Mouse (Mus musculus): ENCODE data around the gene Tmem176a.
"Not testable (repeated sequence)": the region's sequence is repeated elsewhere in the genome, so short reads cannot be mapped to it uniquely, and the experiment has no call there.

The Tmem176a gene

GRCm38 (mm10) chr6:48865152-48865745 is 24.5 kb downstream of the Tmem176a start:
- no peaks in the 10 kb centered on the region for H3K9me3 ChIP-seq (ENCODE audit: low read length)
- H3K36me3 ChIP-seq (ENCODE audit: insufficient read depth, low read length), result no peaks in the 10 kb centered on the region
- no peaks in the 10 kb centered on the region for H3K27me3 ChIP-seq (ENCODE audit: insufficient read depth, low read length)
- TF ChIP-seq CTCF (conservative IDR thresholded peaks at IDR 0.05; ENCODE audit: low read length) (no peak), POU5F1 (IDR thresholded peaks at IDR 0.05; ENCODE audit: borderline replicate concordance, low read length) (no peak)
- H3K4me3 ChIP-seq (replicated peaks; ENCODE audit: low read length), result no peak overlapping the region
- H3K4me1 ChIP-seq (replicated peaks; ENCODE audit: low read depth, low read length), result peaks cover 78% of the 10 kb centered on the region

DNA sequence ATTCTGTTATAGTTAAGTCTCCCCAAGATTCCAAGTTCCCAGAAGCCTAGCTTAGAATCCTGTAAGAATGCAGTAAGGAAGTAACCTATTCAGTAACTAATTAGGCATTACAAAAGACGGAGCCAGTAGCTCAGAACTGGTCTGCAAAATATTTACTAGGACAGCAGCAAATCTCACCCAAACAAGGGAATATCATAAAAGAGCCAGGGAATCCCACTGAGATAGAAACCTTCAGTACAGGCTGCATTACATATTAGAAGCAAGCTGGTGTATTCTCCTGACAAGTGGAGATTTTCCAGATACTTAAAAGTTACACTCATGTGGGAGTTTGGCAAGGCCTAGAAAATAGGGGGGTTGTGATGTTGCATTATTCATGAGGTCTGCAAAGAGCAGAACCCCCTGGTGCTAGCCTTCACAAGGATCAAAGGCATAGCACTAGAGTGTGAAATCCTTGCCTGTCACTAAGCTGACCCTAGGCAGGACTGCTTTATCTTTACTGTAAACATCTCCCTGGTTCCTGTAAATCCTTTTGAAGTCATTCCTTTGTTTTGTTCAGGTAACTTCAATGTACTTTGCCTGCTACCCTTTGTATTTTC is 25.7 kb downstream of the Tmem176a start:
- not testable (repeated sequence) for H3K9me3 ChIP-seq (ENCODE audit: low read length)
- H3K4me1 ChIP-seq (replicated peaks; ENCODE audit: low read depth, low read length), result peaks cover 67% of the 10 kb centered on the region
- TF ChIP-seq POU5F1 (IDR thresholded peaks at IDR 0.05; ENCODE audit: borderline replicate concordance, low read length), result peak; percentile 74; the same call in 1 of the 2 replicates

GRCm38 (mm10) chr6:48867158-48867557 is 26.4 kb downstream of the Tmem176a start:
- H3K9me3 ChIP-seq (ENCODE audit: low read length), result no peaks in the 10 kb centered on the region
- no peaks in the 10 kb centered on the region for H3K27me3 ChIP-seq (ENCODE audit: insufficient read depth, low read length)
- TF ChIP-seq CTCF (conservative IDR thresholded peaks at IDR 0.05; ENCODE audit: low read length) (no peak), NANOG (IDR thresholded peaks at IDR 0.05; ENCODE audit: borderline replicate concordance, low read length) (no peak), POU5F1 (IDR thresholded peaks at IDR 0.05; ENCODE audit: borderline replicate concordance, low read length) (no peak)
- 0 out of 2 replicates have a peak overlapping the region, but pooled peaks have one; percentile 2 for H3K4me3 ChIP-seq (replicated peaks; ENCODE audit: low read length)
- H3K36me3 ChIP-seq (ENCODE audit: insufficient read depth, low read length), result no peaks in the 10 kb centered on the region
- peaks cover 60% of the 10 kb centered on the region for H3K4me1 ChIP-seq (replicated peaks; ENCODE audit: low read depth, low read length)

More for the DNA sequence above, 25.7 kb downstream of the Tmem176a start:
- not testable (repeated sequence) for H3K27me3 ChIP-seq (ENCODE audit: insufficient read depth, low read length); H3K4me3 ChIP-seq (replicated peaks; ENCODE audit: low read length); H3K36me3 ChIP-seq (ENCODE audit: insufficient read depth, low read length)

DNA sequence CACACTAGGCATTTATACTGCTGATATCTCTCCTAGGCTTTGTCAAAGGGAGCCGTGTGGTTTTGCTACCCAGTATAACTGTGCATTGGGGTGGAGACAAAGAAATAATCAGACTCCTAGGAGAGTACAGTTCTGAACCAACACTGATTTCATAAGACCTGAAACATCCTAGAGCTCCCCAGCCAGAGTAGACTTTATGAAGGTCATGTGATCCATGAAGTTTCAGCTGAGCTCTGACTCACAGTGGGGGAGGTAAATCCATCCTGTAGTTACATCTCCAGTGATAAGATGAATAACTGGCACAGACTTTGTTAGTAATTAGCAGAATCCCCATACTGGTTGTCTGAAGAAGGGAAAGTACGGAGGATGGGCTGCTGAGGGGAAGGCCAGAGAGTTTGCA is 29.1 kb downstream of the Tmem176a start:
- H3K9me3 ChIP-seq (ENCODE audit: low read length), result no peaks in the 10 kb centered on the region
- H3K4me1 ChIP-seq (replicated peaks; ENCODE audit: low read depth, low read length), result peaks cover 36% of the 10 kb centered on the region
- no peak overlapping the region for H3K4me3 ChIP-seq (replicated peaks; ENCODE audit: low read length)
- H3K36me3 ChIP-seq (ENCODE audit: insufficient read depth, low read length), result no peaks in the 10 kb centered on the region
- TF ChIP-seq POU5F1 (IDR thresholded peaks at IDR 0.05; ENCODE audit: borderline replicate concordance, low read length) (no peak), CTCF (conservative IDR thresholded peaks at IDR 0.05; ENCODE audit: low read length) (no peak), NANOG (IDR thresholded peaks at IDR 0.05; ENCODE audit: borderline replicate concordance, low read length) (no peak)
- H3K27me3 ChIP-seq (ENCODE audit: insufficient read depth, low read length), result no peaks in the 10 kb centered on the region

GRCm38 (mm10) chr6:48872596-48872995 is 31.9 kb downstream of the Tmem176a start, which contains the start of gene Aoc1:
Aoc1 (plus strand) TSS chr6:48872896.
- no peak within 1 kb of the TSS for H3K4me3 ChIP-seq (replicated peaks; ENCODE audit: low read length)
- H3K36me3 ChIP-seq (ENCODE audit: insufficient read depth, low read length), result no peaks in the 10 kb centered on the region
- no peaks in the 10 kb centered on the region for H3K27me3 ChIP-seq (ENCODE audit: insufficient read depth, low read length)
- TF ChIP-seq NANOG (IDR thresholded peaks at IDR 0.05; ENCODE audit: borderline replicate concordance, low read length) (no peak), CTCF (conservative IDR thresholded peaks at IDR 0.05; ENCODE audit: low read length) (no peak), POU5F1 (IDR thresholded peaks at IDR 0.05; ENCODE audit: borderline replicate concordance, low read length) (no peak)
- peaks cover 11% of the 10 kb centered on the region for H3K4me1 ChIP-seq (replicated peaks; ENCODE audit: low read depth, low read length)
- H3K9me3 ChIP-seq (ENCODE audit: low read length), result no peaks in the 10 kb centered on the region

DNA sequence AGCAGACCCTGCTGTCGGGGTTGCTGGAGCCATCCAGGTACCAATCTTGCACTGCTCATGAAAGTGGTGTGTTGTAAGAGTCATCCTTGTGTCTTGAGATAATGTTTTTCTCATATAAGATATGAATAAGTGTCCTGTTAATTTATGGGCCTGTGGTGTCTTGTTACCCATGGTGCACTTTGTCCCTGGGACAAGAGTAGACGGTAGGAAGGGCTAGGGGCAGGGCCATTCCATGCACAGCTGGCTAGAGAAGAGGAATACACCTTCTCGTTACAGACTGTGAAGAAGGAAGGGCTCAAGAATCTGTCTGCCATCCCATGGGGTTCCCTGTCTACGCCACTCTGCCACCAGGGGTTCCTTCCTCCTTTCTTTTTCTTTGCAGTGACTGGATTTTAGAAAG is 33.9 kb downstream of the Tmem176a start:
- TF ChIP-seq NANOG (IDR thresholded peaks at IDR 0.05; ENCODE audit: borderline replicate concordance, low read length) (no peak), POU5F1 (IDR thresholded peaks at IDR 0.05; ENCODE audit: borderline replicate concordance, low read length) (no peak), CTCF (conservative IDR thresholded peaks at IDR 0.05; ENCODE audit: low read length) (no peak)
- no peaks in the 10 kb centered on the region for H3K36me3 ChIP-seq (ENCODE audit: insufficient read depth, low read length)
- H3K4me1 ChIP-seq (replicated peaks; ENCODE audit: low read depth, low read length), result no peaks in the 10 kb centered on the region
- no peak overlapping the region for H3K4me3 ChIP-seq (replicated peaks; ENCODE audit: low read length)
- H3K9me3 ChIP-seq (ENCODE audit: low read length), result no peaks in the 10 kb centered on the region
- no peaks in the 10 kb centered on the region for H3K27me3 ChIP-seq (ENCODE audit: insufficient read depth, low read length)

DNA sequence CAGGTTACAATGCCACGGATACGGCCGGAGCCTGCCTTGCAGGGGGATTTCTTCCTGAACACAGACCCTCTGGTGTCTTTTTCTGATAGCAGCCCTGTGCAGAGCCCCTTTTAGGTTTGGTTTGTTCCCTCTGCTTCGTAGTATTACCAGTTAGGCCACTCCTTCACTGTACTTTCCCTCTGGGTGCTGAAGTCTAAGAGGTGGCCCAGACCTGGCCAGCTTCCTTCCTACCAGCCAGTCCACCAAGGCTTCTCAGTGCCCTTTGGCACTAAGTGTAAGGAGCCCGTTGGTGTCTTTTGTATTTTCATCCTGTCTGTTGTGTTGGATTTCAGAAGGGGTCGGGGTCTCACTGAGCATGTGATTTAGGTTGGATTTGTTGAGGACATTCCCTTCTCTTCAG is 34.8 kb downstream of the Tmem176a start:
- H3K4me3 ChIP-seq (replicated peaks; ENCODE audit: low read length), result no peak overlapping the region
- H3K4me1 ChIP-seq (replicated peaks; ENCODE audit: low read depth, low read length), result no peaks in the 10 kb centered on the region
- no peaks in the 10 kb centered on the region for H3K36me3 ChIP-seq (ENCODE audit: insufficient read depth, low read length)
- no peak for TF ChIP-seq POU5F1 (IDR thresholded peaks at IDR 0.05; ENCODE audit: borderline replicate concordance, low read length)
- TF ChIP-seq CTCF (conservative IDR thresholded peaks at IDR 0.05; ENCODE audit: low read length), result no peak
- no peak for TF ChIP-seq NANOG (IDR thresholded peaks at IDR 0.05; ENCODE audit: borderline replicate concordance, low read length)
- H3K27me3 ChIP-seq (ENCODE audit: insufficient read depth, low read length), result no peaks in the 10 kb centered on the region
- no peaks in the 10 kb centered on the region for H3K9me3 ChIP-seq (ENCODE audit: low read length)

DNA sequence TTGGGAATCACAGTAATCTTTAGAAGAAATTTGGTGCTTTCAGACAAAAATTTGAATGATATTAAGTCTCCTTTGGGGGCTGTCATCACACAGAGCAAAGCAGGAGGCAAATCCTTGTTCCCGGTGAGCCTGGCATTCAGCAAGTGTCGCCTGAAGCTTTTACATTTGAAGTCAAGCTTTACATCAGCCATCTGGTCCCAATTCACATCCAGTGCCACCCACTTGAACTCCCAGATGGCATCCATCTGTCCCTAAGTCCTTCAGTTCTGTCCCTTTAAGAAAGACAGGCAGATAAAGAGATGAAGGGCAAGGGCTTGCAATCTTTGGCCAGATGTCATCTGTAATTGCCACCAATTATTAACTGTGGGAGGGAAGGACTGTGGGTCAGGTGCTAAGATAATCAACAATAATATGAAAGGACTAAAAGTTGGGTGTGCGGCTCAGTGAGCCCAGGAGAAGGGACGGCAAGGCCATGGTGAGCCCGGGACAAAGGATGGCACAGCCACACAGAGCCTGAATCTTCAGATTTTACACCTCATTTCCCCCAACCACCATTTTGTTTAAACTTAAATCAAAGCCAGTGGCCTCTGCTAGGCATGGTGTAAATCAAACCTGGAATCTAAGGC is 35.9 kb downstream of the Tmem176a start:
- no peaks in the 10 kb centered on the region for H3K4me1 ChIP-seq (replicated peaks; ENCODE audit: low read depth, low read length)
- H3K27me3 ChIP-seq (ENCODE audit: insufficient read depth, low read length), result no peaks in the 10 kb centered on the region
- no peaks in the 10 kb centered on the region for H3K36me3 ChIP-seq (ENCODE audit: insufficient read depth, low read length)
- H3K9me3 ChIP-seq (ENCODE audit: low read length), result no peaks in the 10 kb centered on the region
- no peak for TF ChIP-seq NANOG (IDR thresholded peaks at IDR 0.05; ENCODE audit: borderline replicate concordance, low read length)
- TF ChIP-seq POU5F1 (IDR thresholded peaks at IDR 0.05; ENCODE audit: borderline replicate concordance, low read length), result no peak
- no peak for TF ChIP-seq CTCF (conservative IDR thresholded peaks at IDR 0.05; ENCODE audit: low read length)
- no peak overlapping the region for H3K4me3 ChIP-seq (replicated peaks; ENCODE audit: low read length)

Measured in E14TG2a.4 (cell line).